Mouse (Mus musculus) naive thymus-derived CD4-positive, alpha-beta T cell, adult 2 months (primary cell): ENCODE measurements at regions not wholly inside any gene's neighbourhood (a gene's known extent, or its start where the extent isn't known, plus 50 kb on each side); places are given as distances from the start of the nearest gene placed in this dataset.
"Not testable (repeated sequence)": the region's sequence is repeated elsewhere in the genome, so short reads cannot be mapped to it uniquely, and the experiment has no call there.

Experiments used
- DNase-seq: peaks from one replicate; pipeline ENCODE4 v3.0.0-alpha.2; 2011; ENCODE audit warnings: low read depth

- no peak for DNase-seq
Observed at GRCm38 (mm10) chr1:193536552-193536951, 166.5 kb upstream of the Camk1g start.

- DNase-seq = no peak
Observed at GRCm38 (mm10) chr1:193534449-193534848, 164.4 kb upstream of the Camk1g start.

- no peak for DNase-seq
Observed at GRCm38 (mm10) chr1:193526501-193526900, 156.4 kb upstream of the Camk1g start.

DNA sequence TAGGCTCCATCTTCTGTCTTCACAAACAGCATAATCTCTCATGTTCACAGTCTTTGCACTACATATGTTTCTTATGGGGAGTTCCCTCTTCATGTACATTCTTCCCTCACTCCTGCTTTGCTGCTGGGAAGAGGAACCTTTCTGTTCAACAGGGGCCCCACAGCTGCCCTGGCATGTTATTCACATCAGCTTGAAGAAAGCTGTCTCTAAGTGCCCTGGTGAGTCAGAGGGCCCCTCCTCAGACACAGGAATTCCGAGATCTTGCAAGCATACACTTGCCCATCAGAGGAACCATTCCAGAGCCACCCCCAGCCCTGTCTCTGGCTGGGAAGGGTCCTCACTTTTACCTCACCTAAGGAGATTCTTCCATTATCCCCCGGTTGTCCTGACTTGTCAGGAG lies 151.9 kb upstream of the Camk1g start:
- no peak for DNase-seq

- DNase-seq = no peak
Observed at GRCm38 (mm10) chr1:193518840-193519239, 148.7 kb upstream of the Camk1g start.

- no peak for DNase-seq
Observed at GRCm38 (mm10) chr1:193517968-193518367, 147.9 kb upstream of the Camk1g start.

GRCm38 (mm10) chr1:193517293-193517692 lies 147.2 kb upstream of the Camk1g start:
- no peak for DNase-seq

DNA sequence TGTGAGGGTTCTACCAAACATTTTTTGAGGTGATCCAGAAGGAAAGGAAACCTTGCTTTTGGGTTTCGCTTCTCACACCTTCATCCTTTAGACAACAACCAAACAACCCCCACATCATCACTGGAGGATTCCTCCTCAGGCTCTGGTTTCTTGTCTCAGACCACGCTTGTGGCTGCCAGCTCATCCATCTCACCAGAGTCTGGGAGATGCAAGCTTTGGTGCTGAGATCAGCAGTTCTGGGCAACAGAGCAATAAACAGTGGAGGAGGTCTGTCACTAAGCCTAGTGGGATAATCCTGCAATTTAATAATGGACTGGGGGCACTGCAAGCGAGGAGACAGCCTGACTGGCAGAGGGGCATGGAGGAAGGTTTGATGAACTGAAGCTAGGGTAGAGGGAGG lies 146.3 kb upstream of the Camk1g start:
- no peak for DNase-seq

DNA sequence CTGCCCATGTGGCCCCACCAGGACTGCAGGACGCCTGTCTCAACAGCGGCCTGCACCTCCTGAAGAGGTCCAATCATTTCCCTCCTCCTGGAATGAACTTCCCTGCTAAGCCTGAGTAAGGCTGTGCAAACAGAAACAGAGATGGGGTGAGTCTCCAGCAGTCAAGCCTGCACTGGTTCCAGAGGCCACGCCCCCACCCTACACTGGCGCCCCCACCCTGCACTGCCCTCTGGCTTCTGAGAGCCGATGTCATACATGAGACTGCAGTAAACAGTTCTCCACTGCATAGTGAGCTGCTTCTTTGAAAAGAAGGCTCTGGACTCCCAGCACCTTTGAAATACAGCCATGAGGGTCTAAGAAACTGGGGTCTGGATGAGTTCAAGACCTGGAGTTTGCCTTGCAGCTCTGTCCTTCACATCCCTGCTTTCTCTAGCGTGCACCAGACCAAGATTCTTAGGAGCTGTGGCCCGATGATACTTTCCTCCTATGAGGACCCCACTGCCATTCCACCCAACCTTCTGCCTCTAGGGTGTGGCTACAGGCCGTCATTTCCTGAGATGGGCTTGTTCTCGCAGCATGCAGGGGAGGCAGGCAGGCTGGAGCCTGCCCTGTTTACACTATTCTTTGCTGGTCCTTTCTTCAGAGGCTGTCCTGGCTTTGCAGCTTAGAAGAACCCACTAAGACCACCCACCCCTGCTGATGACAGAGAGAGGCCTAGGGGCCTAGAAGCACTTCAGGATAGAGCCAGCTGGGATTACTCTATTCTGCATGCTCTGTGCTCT lies 144.0 kb upstream of the Camk1g start:
- no peak for DNase-seq

DNA sequence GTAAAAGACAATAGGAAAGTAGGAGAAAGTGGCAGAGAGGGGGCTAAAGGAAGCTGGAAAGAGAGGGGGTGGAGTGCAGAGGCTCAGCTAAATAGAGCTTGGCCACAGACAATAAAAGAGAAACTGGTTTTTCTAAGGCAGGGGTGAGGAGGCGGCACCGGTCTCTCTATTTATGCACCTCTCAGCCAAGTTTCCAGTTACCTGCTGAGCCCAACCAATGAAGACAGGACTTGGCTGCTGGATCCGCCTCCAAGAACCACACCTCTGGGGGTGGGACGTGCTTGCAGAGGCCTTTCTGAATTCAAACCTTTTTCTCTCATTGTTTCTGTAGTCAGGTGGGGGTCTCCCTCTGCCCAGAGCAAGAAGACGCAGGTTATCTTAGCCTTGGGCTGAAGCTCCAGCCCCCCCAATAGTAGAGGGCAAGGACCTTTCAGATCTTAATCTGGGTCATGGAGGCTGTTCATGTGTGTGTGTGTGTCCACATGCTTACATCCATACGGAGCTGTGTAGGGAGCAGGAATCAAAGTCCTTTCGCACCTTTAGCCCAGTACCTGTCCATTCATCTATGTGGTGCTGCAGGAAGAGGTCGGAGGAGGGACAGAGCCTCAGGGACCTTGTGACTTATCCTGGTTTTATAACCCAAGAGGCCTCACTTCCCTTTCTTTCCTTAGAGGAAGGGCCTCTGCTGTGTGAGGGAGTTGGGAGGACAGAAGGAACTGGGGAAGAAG lies 140.1 kb upstream of the Camk1g start:
- DNase-seq = no peak

DNA sequence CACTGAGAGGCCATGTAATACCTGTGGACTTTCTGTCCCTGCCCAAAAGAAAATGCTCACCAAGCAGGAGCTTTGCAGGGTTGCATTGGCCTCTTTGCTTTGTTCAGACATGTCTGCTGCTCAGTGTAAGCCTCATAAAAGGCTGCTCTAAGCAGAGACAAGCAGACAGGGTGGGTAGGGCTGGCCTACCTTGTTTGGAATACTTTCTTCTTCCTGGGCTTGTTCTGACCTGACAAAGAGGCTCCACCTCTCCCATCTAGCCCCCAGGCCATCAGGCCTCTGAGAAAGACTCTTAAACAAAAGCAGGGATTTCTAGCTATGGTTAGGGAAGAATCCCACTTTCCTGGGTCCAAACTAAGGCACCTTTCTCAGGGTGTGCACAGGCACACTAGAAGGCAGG lies 138.2 kb upstream of the Camk1g start:
- no peak for DNase-seq

DNA sequence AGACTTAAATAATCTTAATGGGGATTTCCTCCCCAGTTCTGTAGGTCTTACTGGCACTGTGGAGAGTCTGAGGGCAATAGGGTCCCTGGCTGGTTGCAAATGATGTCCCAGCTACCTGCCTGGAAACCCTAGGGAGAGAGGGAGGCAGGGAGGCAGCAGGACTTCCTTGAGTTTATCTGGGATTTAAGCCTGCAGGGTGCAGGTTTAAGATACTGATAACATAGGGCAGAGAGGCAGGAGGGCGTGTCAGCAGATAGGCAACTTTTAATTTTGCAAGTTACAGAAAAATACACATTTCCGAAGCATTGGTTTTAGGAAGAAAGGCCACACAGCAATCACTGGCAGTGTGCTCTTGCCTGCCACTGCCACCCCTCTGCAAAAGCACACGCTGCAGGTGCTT lies 136.9 kb upstream of the Camk1g start:
- DNase-seq = no peak

- DNase-seq = no peak
Observed at GRCm38 (mm10) chr1:193505381-193505780, 135.3 kb upstream of the Camk1g start.

DNA sequence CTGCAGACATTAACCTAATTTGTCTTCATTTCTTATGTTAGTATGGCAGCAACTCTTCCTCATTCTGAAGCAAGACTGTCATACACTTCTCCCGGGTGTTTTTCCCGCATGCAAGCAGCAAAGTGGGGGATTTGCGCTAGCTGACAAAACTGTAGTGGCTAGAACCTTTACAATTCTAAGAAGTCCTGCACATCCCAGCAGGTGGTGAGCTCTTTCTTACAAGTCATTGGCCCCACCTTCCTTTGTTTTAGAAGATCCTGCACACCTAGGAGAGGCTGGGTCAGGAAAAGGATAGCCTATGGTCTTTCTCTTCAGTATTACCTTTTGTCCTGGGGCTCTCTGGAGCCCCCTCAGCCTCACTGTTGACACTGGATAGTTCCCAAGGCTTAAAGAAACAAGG lies 134.5 kb upstream of the Camk1g start:
- no peak for DNase-seq

GRCm38 (mm10) chr1:193503624-193504325 lies 133.7 kb upstream of the Camk1g start:
- DNase-seq = peak; percentile 5

DNA sequence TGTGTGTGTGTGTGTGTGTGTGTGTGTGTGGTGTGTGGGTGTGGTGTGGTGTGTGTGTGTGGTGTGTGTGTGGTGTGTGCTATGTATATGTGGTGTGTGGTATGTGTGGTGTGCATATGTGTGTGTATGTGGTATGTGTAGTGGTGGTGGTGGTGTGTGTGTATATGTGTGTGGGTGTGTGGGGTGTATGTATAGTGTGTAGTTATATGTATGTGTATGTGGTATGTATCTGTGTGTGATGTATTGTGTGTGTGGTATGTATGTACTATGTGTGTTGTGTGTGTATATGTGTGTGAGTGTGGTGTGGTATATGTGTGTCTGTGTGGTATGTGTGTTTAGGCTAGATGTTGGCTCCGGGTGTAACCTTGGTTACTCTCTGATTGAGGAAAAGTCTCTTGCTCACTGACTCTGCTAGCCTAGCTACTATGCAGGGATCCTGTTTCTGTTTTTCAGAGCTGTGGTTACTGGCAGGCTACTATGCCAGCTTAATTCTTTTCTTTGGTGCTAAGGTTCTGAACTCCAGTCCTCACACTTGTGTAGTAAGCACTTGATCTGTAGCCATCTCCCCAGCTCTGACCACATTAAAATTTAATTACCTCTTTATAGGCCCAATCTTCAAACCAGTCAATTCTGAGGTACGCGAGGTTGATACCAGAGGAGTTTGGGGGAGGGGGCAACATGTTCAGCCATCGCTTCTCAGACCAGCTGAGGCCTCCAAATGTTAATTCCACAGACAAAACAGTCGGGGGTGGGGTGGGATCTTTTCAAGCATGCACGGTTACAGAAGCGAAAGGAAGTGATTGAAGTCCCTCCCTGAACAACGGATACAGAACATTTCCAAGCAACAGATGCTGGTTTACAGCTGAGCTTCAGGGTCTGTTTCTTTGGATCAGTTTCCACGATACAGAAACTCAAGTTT lies 126.4 kb upstream of the Camk1g start:
- DNase-seq = no peak

DNA sequence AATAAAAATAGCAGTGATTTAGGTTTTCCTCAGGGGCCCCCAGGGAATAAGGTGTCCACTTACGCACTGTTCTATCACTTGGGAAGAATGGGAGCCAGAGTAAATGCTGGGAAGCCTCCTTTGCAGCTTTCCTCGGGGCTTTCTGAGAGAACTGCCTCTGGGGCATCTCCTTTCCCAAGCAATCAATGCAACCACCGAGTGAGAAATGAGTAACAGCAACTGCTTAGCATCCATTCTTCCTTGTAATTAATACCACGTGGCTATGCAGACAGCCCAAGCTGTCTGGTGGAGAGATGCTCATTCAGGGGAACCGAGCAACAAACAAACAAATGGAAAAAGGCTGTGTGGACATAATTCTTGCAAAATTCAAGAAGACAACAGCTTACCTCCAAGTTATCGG lies 117.9 kb upstream of the Camk1g start:
- no peak for DNase-seq

DNA sequence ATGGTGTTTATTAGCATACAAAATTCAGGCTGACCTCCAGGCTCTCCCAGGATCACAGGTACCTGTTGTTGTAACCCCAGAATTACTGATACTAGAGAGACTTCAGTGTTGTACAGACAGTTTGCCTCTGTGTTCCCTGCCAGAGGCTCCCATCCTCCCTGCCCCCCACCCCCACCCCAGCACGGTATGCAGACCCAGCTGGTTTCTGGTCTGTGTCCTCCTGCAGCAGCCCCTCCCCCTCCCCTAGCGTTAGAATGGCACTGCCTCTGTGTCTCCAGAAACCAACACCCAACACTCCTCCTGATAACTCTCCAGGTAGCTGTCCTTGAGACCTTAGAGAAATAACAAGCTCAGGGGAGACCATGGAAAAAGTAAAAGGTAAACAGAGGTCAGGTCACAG lies 116.6 kb upstream of the Camk1g start:
- not testable (repeated sequence) for DNase-seq

- no peak for DNase-seq
Observed at GRCm38 (mm10) chr1:193484977-193485376, 114.9 kb upstream of the Camk1g start.

- DNase-seq = no peak
Observed at GRCm38 (mm10) chr1:193477298-193477697, 107.2 kb upstream of the Camk1g start.

- DNase-seq = no peak
Observed at GRCm38 (mm10) chr1:193476805-193477204, 106.7 kb upstream of the Camk1g start.

DNA sequence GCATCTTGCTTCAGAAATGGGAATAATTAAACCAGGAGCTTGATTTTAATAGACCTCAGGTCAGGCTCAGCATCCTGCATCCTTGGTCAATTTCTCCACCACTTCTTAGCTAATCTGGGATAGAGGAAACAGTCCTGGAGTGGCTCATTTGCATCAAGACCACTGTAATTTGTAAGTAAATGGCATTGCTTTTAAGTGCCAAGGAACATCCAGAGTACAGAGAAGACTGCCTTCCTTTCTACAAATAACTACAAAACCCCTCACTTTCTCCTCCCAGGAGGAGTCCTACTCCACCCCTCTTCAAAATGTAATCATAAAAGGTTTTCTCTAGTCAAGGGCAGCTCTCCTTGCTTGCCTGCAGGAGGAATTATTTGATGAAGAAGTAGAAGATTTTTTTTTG lies 96.2 kb upstream of the Camk1g start:
- no peak for DNase-seq
